Mouse (Mus musculus) heart, postnatal 36 days (tissue): ENCODE measurements around the gene Gm10282. TPM values are rescaled to one million over a fixed set of nuclear protein-coding genes. Genes with fewer than 3 reads are reported as not detected.

Source experiments
- DNase-seq, 2 experiments: peaks; one replicate each; pipeline ENCODE4 v3.0.0; 2021 to 2022
- intact Hi-C: fragments of 180-260 bp; cut with DNase I; formaldehyde crosslinking; loops from one replicate; pipeline ENCODE4 v1.15.1; 2025
- total RNA-seq, 2 experiments: library from RNA; stranded (reverse); gene quantifications; 2 replicates each; pipeline ENCODE4 v1.2.3; 2021

Gene Gm10282
- total RNA-seq: 10 to 100 TPM in 1 of 2 experiments, 1 to 10 TPM in 1; 6.9 to 10.2 TPM

DNA sequence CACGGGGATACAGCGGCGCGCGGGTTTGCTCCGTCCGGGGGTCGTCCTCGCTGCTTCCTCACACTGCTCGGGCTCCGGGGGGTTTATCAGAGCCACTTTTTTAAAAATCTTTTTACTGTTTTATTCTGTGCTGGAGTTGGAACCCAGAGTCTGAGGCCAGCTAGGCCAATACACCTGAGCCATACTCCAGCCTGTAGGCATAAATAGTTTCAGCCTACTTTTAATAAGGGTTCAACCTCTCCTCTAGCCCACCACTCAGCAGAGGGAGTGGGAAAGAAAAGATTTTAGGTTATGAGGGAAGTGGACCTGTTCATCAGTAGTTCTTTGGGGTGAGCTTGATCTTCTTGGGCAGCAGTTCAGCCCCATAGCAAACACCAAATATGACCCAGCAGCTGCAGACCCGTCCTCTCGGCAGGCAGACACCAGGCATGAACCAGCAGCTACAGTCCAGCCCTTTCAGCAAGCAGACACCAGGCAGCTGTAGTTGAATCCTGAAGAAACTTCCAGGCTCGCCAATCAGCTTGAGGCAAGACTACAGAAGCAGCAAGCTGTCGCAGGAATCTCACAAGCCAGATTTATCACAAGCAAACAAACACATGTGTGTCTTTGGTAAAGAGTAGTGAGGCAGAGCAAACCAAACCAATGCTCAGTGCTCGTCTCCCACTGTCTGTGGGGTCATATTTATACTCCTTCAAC, at the start of gene Gm10282:
Gene Gm10282 (minus strand): TSS at position 51 of the 696 bp plus-strand sequence.
- intact Hi-C loops: no loop called here

DNA sequence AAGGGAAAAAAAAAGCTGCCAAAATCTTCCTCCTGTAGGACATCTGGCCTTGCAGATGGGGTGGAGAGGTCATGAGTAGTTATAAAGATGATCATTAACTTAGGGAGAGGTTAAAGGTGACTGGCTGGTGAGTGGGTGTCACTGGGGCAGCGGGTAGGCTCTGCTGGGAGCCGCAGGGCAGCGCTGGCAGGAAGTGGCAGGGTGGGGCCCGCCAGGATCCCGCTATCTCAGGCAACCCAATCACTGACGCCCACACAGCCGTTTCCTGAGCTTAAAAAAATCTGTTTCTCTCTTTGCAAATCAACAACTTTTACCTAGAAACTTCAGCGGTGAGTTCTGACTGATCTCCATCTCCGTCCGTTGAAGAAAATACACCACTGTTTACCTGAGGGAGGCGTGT, 49.2 kb upstream of the Gm10282 start:
- peak; percentile 62 to 64 for DNase-seq
- intact Hi-C loops: no loop called here

More for the DNA sequence above, at the start of gene Gm10282:
- no peak for DNase-seq

DNA sequence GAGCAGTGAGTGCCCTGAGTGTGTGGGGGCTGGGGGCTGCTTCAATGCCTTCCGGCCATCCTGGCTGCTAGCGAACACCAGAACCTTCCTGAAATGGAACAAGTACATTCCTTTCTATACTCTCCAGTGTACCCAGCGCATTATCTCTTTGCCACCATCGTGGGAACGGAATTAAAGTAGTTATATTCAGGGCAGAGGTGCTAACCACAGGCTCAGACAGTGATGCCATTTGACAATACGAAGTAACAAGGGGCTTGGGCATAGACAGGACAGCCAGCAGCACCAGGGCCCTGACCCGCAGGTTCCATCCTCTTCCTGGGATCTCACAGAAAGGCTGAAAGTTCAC, 48.6 kb upstream of the Gm10282 start:
- intact Hi-C loops: no loop called here
- DNase-seq: no peak

DNA sequence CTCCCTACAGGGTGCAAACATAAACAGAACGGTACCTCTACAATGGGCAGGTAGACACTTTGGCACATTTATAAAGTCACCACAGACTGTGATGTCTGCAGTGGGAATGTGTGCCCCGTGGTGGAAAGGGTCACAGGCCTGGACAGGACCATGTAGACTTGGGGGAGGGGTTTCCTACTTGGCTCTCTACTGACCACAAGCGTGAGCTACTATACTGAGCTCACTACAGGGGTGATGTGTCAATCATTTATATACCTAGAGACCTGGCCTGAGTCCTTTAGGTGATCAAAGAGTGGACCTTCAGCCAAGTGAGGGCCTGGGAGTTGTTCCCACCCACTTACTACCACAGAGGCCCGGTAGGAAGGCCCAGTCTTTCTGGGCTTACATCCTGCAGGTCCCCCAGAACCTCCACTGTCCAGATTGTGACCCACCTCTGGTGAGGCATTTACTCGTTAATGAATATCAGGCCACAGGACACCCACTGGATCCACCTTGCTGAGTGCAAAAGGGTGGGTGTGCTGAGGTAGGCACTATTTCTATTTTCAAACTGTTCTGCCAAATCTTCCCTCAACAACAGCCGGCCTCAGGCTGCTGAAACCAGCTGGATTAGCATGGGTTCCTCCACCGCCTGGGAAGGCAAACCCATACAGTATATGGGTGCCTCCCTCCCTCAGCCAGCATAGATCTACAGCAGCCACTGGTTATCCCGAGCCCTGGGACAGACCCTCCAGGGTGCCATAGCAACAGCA, 48.1 kb upstream of the Gm10282 start:
- DNase-seq: no peak
- intact Hi-C loops: no loop called here

DNA sequence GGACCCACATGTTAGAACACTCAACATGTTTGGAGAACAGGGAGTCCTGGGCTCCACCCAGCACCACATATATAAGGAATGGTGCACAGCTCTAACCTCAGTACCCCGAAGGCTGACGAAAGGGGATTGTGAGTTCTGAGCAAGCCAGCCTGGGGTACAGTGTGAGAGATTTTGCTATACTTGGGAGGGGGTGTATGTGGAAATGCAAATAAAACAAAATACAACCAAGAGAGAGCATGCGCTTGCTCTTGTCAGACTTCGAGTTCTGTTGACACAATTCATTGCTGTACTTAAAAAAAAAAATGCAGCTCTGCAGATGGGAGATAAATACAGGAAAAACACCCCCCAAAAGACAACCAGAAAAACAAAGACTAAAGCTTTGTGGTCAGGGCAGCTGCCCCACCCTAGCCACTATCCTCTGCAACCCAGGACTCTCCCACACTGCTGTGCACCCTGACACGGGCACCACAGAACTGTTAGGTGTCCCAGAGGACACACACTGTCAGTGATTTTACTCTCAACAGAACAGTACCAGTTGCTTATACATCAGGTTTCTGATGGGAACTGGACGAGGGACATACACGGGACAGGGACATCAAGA, 46.4 kb upstream of the Gm10282 start:
- no peak for DNase-seq
- intact Hi-C loops: no loop called here

DNA sequence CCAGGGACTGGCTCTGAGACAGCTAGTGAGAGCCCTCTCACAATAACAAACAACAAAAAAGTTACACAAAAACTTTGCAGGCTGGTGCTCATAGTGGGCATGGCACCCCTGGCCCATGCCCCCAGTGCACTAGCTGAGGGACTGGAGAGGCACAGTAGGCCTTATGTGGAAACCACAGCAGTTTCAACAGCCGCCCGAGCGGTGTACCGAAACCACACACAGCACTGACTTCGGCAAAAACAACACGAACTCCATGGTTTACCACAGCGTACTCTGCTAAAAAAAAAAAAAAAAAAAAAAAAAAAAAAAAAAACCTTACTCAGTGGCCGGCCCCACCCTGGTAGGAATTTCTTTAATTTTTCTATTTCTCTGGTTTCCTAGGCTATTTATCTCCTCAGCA, 45.7 kb upstream of the Gm10282 start:
- intact Hi-C loops: no loop called here
- DNase-seq: no peak

DNA sequence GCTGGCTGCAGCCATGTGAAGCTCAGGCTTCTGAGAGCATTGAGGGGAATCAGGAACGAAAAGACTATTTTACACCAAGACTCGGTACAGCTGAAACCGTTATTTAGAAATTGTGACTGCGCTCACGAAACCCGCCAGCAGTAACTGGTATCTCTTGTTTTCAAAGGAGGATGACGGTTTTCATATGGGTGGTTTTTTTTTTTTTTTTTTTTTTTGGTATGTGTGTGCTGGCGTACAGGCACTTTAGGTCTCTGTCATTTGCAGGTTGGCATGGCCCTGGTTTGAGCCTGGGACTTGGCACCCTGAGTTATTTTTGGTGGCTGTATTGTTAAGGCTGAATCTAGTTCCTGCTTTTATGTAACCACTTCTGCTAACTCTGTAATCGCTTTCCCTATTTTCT, 44.8 kb upstream of the Gm10282 start:
- no peak for DNase-seq
- intact Hi-C loops: no loop called here

DNA sequence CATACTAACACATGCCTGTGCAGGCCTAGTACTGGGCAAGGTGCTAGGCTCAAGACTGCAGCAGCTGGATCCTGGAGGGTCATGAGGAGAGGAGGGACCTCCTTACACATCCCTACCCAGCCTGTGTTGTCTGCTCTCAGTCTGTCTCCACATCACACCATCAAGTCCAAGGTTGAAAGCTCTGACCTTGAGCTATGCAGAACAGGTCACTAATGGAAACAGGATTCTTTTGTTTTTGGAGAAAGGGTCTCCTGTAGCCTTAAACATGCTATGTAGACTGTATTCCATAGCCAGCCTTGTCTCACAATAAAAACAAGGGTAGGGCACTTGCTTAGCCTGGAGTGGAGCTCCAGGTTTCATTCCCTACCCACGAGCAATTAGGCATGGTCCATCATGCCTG, 43.9 kb upstream of the Gm10282 start:
- no peak for DNase-seq
- intact Hi-C loops: no loop called here

DNA sequence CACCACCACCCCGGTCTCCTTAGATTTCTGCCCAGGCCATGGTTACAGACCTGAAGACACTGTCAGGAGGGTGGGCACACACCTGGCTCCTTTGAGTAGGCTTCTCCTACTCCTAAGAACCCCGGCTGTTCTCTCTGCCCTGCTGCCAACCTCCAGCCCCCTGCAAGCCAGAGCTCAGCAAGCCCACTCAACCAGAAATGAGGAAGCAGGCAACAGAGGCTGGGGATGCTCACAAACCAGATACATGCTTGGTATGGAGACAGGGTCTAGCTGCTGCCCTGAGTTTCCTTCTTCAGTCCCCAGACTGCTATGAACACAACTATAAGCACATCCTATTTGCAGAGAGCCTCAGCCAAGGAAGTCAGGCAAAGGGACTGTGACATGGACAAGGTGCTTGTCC, 43.1 kb upstream of the Gm10282 start:
- intact Hi-C loops: no loop called here
- no peak for DNase-seq

DNA sequence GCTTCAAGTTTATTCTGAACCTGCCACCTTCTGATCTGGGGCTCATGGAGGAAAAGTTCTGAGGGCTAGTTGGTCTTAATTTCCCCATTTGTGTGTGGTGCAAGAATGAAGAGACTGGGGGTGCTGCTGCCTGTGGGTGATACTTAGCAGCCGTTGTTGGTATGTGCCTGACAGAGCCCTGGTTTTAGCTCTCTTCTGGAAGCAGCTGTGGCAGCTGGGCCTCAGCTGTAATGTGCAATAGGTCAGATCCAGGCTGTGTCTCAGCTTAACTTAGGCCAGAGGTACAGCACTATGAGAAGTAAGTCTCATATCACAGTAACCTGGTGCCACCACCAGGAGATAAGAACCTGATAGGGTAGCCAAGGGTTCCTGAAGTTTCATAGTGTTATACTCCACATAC, 42.5 kb upstream of the Gm10282 start:
- no peak for DNase-seq
- intact Hi-C loops: no loop called here

DNA sequence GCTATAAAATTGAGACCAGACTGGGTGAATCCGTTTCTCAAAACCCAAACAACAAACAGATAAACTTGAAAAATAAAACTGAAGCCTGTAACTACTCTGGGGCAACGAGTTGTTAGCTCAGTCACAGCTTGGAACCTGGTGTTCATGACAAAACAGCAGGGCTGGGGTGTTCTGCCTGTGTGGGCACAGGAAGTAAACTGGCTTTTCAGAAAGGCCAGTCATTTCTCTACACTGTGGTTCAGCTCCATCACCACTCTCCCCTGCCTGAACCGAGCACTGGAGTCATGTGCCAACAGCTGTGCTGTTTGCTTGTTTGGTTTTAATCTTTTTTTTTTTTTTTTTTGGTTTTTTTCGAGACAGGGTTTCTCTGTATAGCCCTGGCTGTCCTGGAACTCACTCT, 38.7 kb upstream of the Gm10282 start:
- no peak for DNase-seq
- intact Hi-C loops: no loop called here

DNA sequence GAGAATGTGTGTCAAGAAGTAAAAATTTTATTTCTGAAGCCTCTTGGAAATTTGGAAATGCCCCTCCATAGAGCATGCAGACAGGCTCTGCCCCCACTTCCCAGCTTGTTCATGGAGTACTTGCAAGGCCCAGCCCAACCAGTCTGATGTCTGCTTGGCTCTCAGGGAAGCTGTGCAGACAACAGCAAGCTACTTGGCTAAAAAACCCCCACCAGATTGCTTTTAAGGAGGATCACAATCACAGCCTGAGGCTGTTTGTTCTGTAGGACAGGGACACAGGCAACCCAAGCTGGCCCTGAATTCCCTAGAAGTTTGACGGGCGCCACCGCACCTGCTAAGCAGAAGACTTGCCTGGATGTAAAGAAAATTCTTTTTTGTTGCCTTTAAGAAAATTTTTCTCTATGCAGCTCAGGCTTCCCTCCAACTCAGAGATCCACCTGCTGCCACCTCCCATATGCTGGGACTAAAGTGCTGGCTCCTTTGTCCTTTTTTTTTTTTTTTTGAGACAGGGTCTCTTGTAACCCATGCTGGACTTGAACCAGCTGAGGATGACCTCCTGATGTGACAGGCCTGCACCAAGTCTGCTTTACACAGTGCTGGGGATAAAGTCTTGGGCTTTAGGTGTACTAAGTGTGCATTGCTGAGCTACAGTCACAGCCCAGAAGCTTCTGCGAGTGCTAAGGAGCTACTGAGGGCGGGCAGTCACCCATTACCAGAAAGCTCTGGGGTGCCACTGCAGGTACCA, 37.7 kb upstream of the Gm10282 start:
- no peak for DNase-seq
- intact Hi-C loops: no loop called here

DNA sequence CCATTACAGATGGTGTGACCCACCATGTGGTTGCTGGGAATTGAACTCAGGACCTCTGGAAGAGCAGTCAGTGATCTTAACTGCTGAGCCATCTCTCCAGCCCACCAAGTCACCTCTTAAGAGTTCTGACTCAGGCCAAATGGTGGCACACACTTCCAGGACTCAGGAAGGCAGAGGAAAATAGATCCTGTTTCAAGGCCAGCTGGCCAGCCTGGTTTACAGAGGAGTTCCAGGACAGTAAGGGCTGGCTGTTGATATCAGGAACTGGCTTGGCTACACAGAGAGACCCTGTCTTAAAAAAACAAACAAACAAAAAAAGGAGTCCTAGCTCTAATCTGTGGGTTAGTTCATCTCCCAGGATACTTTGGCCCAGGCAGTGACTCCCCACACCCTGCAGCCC, 32.0 kb upstream of the Gm10282 start:
- DNase-seq: no peak
- intact Hi-C loops: loop anchor here (2.0 kb wide), 1 partner anchor 28 kb away; no protein-coding TSS in a partner anchor

DNA sequence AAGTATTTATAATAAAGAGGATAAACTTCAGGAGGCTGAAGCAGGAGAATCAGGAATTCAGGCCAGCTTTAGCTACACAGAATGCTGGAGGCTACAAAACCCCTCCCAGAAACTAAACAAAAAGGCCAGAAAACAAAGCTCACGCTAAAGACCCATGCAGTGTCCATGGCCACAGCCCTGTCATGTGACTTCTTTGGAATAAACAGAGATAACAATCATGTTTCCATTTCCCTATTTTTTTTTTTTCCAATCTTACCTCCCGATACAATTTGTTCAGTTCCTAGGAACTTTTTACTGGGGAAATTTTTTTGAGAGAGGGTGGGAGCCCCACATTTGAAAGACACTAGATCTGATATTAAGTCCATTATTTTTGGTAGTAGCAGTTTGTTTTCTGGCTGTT, 31.2 kb upstream of the Gm10282 start:
- DNase-seq: no peak

DNA sequence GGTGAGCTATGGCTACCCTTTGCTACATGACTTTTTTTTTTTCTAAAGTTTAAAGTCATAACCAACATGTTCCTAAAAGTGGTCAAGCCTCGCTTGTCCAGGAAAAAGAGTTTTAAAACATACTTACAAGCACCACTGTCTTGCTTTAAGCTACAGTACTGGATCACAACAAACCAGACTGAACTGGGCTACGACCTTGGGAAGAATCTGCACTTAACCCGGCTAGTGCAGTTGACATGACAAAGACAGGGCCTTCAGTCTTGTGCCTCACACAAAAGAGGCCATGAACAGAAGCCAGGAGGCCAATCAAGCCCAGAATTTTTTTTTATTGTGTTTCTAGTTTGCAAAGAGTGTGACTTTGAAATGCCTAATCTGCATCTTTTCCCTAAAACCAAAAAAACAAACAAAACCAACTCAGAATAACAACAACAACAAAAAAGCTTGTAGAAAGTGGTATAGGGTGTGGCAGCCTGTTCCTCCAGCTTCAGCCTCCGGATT, 29.1 kb upstream of the Gm10282 start:
- intact Hi-C loops: no loop called here
- DNase-seq: no peak

More for the DNA sequence above, 31.2 kb upstream of the Gm10282 start:
- intact Hi-C loops: loop anchor here (2.0 kb wide), 1 partner anchor 29 kb away; no protein-coding TSS in a partner anchor

DNA sequence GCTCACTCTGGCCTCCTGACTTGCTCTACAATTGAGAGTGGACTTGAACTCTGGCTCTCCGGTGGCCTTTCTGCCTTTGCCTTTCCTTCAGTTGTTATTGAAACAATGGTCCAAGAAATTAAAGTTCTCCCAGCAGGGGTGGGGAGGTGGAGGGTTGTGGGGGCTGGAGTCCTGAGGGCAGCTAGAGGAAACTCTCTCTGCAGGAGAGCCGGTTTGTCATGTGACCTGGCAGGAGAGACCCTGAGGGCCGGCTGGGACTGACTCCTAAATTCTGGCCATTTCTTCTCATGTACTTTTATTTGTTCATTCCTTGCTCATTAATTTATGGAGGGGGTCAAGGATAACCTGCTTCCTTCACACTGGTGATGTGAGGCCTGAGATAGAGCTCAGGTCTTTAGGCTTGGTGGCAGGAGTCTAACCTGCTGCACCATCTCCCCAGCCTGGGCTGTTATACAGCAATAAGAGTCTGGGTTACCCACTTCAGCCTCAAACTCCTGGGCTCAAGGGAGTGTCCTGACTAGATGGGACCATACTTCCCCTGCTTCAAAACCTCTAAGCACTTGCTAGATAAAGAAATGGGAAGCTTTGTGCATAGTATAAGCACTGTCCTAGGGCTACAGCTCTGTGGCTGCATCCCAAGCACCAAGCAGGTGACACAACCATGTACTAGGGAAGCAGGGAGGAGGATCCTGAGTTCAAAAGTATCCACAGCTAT, 28.5 kb upstream of the Gm10282 start:
- no peak for DNase-seq
- intact Hi-C loops: no loop called here

DNA sequence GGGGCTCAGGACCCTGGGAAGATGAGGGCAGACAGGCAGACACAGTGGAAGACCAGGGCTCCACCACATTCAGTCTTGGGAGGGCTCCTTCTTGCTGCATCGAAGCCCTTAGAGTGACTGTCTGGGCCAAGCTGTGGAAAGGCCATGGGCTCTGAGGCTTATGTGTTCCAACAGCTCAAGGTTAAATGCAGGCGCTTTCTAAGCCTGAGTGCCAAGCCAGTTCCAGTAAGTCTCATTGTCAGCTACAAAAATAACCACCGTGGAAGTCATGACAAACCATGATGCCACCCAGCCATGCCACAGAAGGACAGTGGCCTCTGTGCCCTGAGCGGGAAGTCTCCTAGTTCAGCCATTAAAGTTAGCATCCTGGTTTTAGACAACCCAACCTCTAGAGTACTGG, 26.6 kb upstream of the Gm10282 start:
- no peak for DNase-seq
- intact Hi-C loops: no loop called here

DNA sequence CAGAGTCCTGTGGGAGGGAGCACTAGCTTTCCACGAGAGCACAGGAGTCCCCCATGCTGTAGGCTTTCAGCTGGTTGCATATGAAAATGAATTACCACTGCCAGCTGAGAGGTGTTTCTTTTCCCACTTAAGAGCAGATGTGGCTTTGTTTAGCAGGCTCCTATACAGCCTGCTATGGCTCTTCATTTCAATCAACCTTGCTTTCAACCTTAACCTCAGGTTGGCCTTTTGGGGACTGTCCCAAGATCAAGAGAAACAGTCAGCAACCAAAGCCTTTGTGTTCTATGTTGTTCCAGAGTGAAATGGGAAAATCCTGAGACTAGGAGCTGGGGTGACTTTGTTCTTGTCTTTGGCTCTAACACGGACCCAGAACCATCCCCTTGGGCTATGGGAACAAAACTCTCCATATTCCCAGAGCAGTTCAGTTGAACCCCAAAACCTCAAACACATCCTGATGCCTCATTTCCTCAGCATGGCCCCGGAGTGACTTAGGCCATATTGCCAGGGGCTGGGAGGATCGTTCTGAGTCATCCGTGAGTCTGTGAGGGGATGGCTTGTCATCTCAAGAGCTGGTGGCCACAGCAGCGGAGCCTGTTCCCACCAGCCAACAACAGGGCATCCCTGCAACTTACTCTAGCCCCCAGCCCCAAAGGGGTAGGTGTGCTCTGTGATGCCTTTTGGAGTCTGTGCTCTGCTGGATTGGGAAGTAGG, 25.9 kb upstream of the Gm10282 start:
- no peak for DNase-seq
- intact Hi-C loops: no loop called here

DNA sequence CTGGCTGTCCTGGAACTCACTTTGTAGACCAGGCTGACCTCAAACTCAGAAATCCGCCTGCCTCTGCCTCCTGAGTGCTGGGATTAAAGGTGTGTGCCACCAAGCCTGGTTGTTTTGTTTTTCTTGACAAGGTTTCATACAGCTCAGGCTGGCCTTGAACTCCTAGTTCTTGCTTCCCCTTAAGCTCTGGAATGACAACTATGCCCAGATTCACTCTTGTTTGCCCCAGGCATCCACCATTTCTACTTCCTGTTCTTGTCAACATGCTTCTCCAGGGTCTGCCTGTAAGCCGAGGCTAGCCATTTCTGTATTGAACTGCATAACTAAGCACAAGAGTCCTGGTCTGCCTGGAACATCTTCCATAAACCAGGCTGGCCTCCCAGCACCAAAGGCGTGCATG, 24.1 kb upstream of the Gm10282 start:
- intact Hi-C loops: no loop called here
- no peak for DNase-seq

DNA sequence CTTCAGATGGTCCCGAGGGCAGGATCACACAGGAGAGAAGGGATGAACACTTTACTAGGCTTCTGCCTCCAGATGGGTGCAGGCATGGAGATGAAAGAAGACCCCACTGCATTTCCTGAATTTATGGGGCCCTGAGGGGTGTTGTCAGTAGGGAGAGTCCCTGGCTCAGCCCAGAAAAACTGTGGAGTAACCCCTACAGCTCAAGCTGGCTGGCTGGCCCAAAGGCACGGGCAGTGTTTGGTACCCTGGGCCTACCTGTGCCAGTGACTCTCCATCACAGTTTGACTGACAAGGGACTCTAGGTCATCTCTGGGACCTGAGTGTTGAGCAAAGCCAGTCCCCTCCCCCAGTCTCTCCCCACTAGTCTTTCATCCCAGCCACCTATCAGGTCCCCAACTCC, 19.6 kb upstream of the Gm10282 start:
- DNase-seq: no peak
- intact Hi-C loops: loop anchor here (5.0 kb wide), 1 partner anchor 33 kb away; no protein-coding TSS in a partner anchor
